Mouse (Mus musculus) natural killer cell, adult 2 months (primary cell): ENCODE data around the gene Arhgef28.

Experiments
- DNase-seq, 2 experiments: peaks; one replicate each; pipeline ENCODE4 v3.0.0; 2022; ENCODE audit warnings: low spot score in 2 of 2

Gene Arhgef28

GRCm38 (mm10) chr13:97918117-97918900 lies 287.9 kb downstream of the Arhgef28 start:
- DNase-seq: no peak

- no peak for DNase-seq
Observed at GRCm38 (mm10) chr13:97911013-97911412, 295.2 kb downstream of the Arhgef28 start.

- no peak for DNase-seq
Observed at GRCm38 (mm10) chr13:97902821-97903220, 303.4 kb downstream of the Arhgef28 start.

- no peak for DNase-seq
Observed at GRCm38 (mm10) chr13:97900380-97900758, 305.9 kb downstream of the Arhgef28 start.

GRCm38 (mm10) chr13:97899604-97900379 lies 306.4 kb downstream of the Arhgef28 start:
- DNase-seq: no peak

- DNase-seq: no peak
Observed at GRCm38 (mm10) chr13:97898590-97898989, 307.6 kb downstream of the Arhgef28 start.

GRCm38 (mm10) chr13:97893031-97893825 lies 313.0 kb downstream of the Arhgef28 start:
- no peak for DNase-seq

- no peak for DNase-seq
Observed at GRCm38 (mm10) chr13:97892089-97892884, 314.0 kb downstream of the Arhgef28 start.

GRCm38 (mm10) chr13:97888046-97888445 lies 318.2 kb downstream of the Arhgef28 start:
- DNase-seq: no peak

- DNase-seq: no peak
Observed at GRCm38 (mm10) chr13:97887558-97887957, 318.7 kb downstream of the Arhgef28 start.

- no peak for DNase-seq
Observed at GRCm38 (mm10) chr13:97883629-97884028, 322.6 kb downstream of the Arhgef28 start.

- DNase-seq: no peak
Observed at GRCm38 (mm10) chr13:97876450-97876849, 329.8 kb downstream of the Arhgef28 start.

- DNase-seq: no peak
Observed at GRCm38 (mm10) chr13:97876031-97876430, 330.2 kb downstream of the Arhgef28 start.

- DNase-seq: no peak
Observed at GRCm38 (mm10) chr13:97869428-97869827, 336.8 kb downstream of the Arhgef28 start.

GRCm38 (mm10) chr13:97867322-97867962 lies 338.8 kb downstream of the Arhgef28 start:
- DNase-seq: no peak

GRCm38 (mm10) chr13:97859071-97859470 lies 347.2 kb downstream of the Arhgef28 start:
- no peak for DNase-seq

- peak; percentile 46 to 69 for DNase-seq
Observed at GRCm38 (mm10) chr13:97857860-97858259, 348.4 kb downstream of the Arhgef28 start.

GRCm38 (mm10) chr13:97853356-97853968 lies 352.8 kb downstream of the Arhgef28 start:
- DNase-seq: no peak
